Mouse (Mus musculus): ENCODE measurements around the gene Btbd35f12.
"Not testable (repeated sequence)": the region's sequence is repeated elsewhere in the genome, so short reads cannot be mapped to it uniquely, and the experiment has no call there.

The Btbd35f12 gene

GRCm38 (mm10) chrX:33313079-33313478 is at the start of gene Btbd35f12:
Gene Btbd35f12 (plus strand): TSS chrX:33313379.
- DNase-seq (ENCODE audit: low read depth, low spot score): not testable (repeated sequence)

- DNase-seq (ENCODE audit: low read depth, low spot score): not testable (repeated sequence)
Observed at GRCm38 (mm10) chrX:33353254-33353653, 40.1 kb downstream of the Btbd35f12 start.
